Mouse (Mus musculus) C2C12 (cell line): ENCODE measurements around the gene Pigr.

Source experiments
- CEBPB ChIP-seq: IDR thresholded peaks from one replicate; pipeline ENCODE4 v1.6.1; 2011; ENCODE audit warnings: low read depth, mild to moderate bottlenecking, control low read depth, moderate library complexity
- CTCF ChIP-seq: IDR thresholded peaks from one replicate; pipeline ENCODE4 v1.5.1; 2011; ENCODE audit not compliant: control insufficient read depth, insufficient read depth, insufficient read length
- FOSL1 ChIP-seq: IDR thresholded peaks from one replicate; pipeline ENCODE4 v1.8.0; 2011; ENCODE audit warnings: mild to moderate bottlenecking, low read length; ENCODE audit not compliant: poor library complexity, insufficient read depth, severe bottlenecking
- MAX ChIP-seq: IDR thresholded peaks from one replicate; pipeline ENCODE4 v1.6.1; 2011; ENCODE audit warnings: mild to moderate bottlenecking, control low read depth
- MYOD1 ChIP-seq: IDR thresholded peaks from one replicate; pipeline ENCODE4 v1.6.1; 2011; ENCODE audit warnings: low read depth; ENCODE audit not compliant: control insufficient read depth, insufficient read length
- MYOG ChIP-seq: IDR thresholded peaks from one replicate; pipeline ENCODE4 v1.6.1; 2011; ENCODE audit not compliant: control insufficient read depth, insufficient read length; ENCODE audit errors: extremely low read depth
- USF1 ChIP-seq: IDR thresholded peaks from one replicate; pipeline ENCODE4 v1.6.1; 2011; ENCODE audit warnings: low read depth, mild to moderate bottlenecking, control low read depth, moderate library complexity

- TF ChIP-seq CTCF, result no peak
- TF ChIP-seq USF1, result no peak
- TF ChIP-seq CEBPB, result no peak
- TF ChIP-seq MAX, result no peak
- no peak for TF ChIP-seq MYOD1
- TF ChIP-seq MYOG, result no peak
- no peak for TF ChIP-seq FOSL1
These were observed 46.6 kb upstream of the Pigr start for GRCm38 (mm10) chr1:130779867-130780266.
